Mouse (Mus musculus) left cerebral cortex, postnatal 4 days (tissue): ENCODE data around the gene D17Wsu92e. TPM values are rescaled to one million over a fixed set of nuclear protein-coding genes. Genes with fewer than 3 reads are reported as not detected.

Source experiments
- DNase-seq: peaks from one replicate; pipeline ENCODE4 v3.0.0-alpha.2; 2022
- intact Hi-C: fragments of 180-260 bp; cut with DNase I; formaldehyde crosslinking; loops from one replicate; pipeline ENCODE4 v1.15.1; 2025
- total RNA-seq, 2 experiments: library from RNA; stranded (reverse); gene quantifications; 2 replicates each; pipeline ENCODE4 v1.2.3; 2021

Gene D17Wsu92e
- total RNA-seq, 2 experiments from 2014 or later: 90.2 to 90.3 TPM

GRCm38 (mm10) chr17:27823142-27823905 is 2.9 kb upstream of the D17Wsu92e start:
- intact Hi-C loops: no loop called here
- no peak for DNase-seq

- intact Hi-C loops: no loop called here
- peak; percentile 40 for DNase-seq
Measured at GRCm38 (mm10) chr17:27821407-27822338, 1.2 kb upstream of the D17Wsu92e start.

GRCm38 (mm10) chr17:27819971-27820567 is 379 bp downstream of the D17Wsu92e start:
- DNase-seq: no peak
- intact Hi-C loops: no loop called here

- intact Hi-C loops: no loop called here
- no peak for DNase-seq
Measured at GRCm38 (mm10) chr17:27819521-27819970, 902 bp downstream of the D17Wsu92e start.

- DNase-seq: no peak
- intact Hi-C loops: no loop called here
Measured at GRCm38 (mm10) chr17:27819011-27819410, 1.4 kb downstream of the D17Wsu92e start.

GRCm38 (mm10) chr17:27814606-27815005 is 5.8 kb downstream of the D17Wsu92e start:
- no peak for DNase-seq
- intact Hi-C loops: no loop called here

GRCm38 (mm10) chr17:27811980-27812379 is 8.5 kb downstream of the D17Wsu92e start:
- no peak for DNase-seq
- intact Hi-C loops: no loop called here

GRCm38 (mm10) chr17:27810569-27811331 is 9.7 kb downstream of the D17Wsu92e start:
- intact Hi-C loops: no loop called here
- no peak for DNase-seq

- no peak for DNase-seq
- intact Hi-C loops: no loop called here
Measured at GRCm38 (mm10) chr17:27807542-27808078, 12.8 kb downstream of the D17Wsu92e start.

- intact Hi-C loops: no loop called here
- no peak for DNase-seq
Measured at GRCm38 (mm10) chr17:27804803-27805770, 15.4 kb downstream of the D17Wsu92e start.

- intact Hi-C loops: no loop called here
- no peak for DNase-seq
Measured at GRCm38 (mm10) chr17:27804156-27804690, 16.2 kb downstream of the D17Wsu92e start.

GRCm38 (mm10) chr17:27803752-27804151 is 16.7 kb downstream of the D17Wsu92e start:
- intact Hi-C loops: no loop called here
- no peak for DNase-seq

- intact Hi-C loops: no loop called here
- no peak for DNase-seq
Measured at GRCm38 (mm10) chr17:27800710-27801648, 19.5 kb downstream of the D17Wsu92e start.

- intact Hi-C loops: no loop called here
- DNase-seq: no peak
Measured at GRCm38 (mm10) chr17:27799771-27800584, 20.5 kb downstream of the D17Wsu92e start.

- intact Hi-C loops: no loop called here
- DNase-seq: peak; percentile 73
Measured at GRCm38 (mm10) chr17:27797341-27797872, 23.0 kb downstream of the D17Wsu92e start.

- DNase-seq: peak; percentile 95
- intact Hi-C loops: no loop called here
Measured at GRCm38 (mm10) chr17:27796780-27797179, 23.7 kb downstream of the D17Wsu92e start.
